Mouse (Mus musculus) brain, embryonic 14.5 days (tissue): ENCODE measurements at regions not wholly inside any gene's neighbourhood (a gene's known extent, or its start where the extent isn't known, plus 50 kb on each side); places are given as distances from the start of the nearest gene placed in this dataset.

Source experiments
- CTCF ChIP-seq: fragments of 200-500 bp; IDR thresholded peaks from 2 replicates; pipeline ENCODE4 v1.5.1; 2012; ENCODE audit warnings: inconsistent platforms, mild to moderate bottlenecking, moderate library complexity, borderline replicate concordance; ENCODE audit not compliant: insufficient read depth, insufficient read length; ENCODE audit errors: extremely low read depth
- POLR2A ChIP-seq: fragments of 200-500 bp; IDR thresholded peaks from 2 replicates; pipeline ENCODE4 v1.6.1; 2012; ENCODE audit warnings: mild to moderate bottlenecking, inconsistent platforms, borderline replicate concordance; ENCODE audit not compliant: poor library complexity, insufficient read depth, insufficient read length, severe bottlenecking; ENCODE audit errors: extremely low read depth

DNA sequence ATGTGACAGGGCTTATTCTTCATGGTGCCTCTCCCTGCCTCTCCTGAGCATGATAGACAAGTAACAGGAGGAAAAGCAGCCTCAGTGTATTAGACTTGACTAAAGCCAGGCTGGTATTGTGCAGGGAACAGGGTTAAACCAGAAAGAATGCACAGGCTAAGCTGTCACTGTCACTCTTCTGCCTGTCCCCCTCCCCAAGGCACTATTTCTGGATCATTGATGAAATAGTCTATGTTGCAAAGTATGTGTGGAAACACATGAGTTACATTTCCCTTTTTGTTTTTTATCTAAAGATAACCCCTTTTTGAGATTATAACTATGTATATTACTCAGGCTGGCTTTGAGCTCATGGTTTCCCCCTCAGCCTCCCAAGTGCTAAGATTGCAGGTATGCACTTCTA, 436.5 kb upstream of the Nr5a2 start:
- TF ChIP-seq CTCF (no peak), POLR2A (no peak)
